Mouse (Mus musculus): ENCODE results near the gene Stra6. TPM values are rescaled to one million over a fixed set of nuclear protein-coding genes. Genes with fewer than 3 reads are reported as not detected.

Gene Stra6
- total RNA-seq, 2 experiments from 2014 or later, result 0.16 to 0.90 TPM

- no peak for DNase-seq (ENCODE audit: low spot score)
These were observed 14.4 kb upstream of the Stra6 start for GRCm38 (mm10) chr9:58049186-58049585.

DNA sequence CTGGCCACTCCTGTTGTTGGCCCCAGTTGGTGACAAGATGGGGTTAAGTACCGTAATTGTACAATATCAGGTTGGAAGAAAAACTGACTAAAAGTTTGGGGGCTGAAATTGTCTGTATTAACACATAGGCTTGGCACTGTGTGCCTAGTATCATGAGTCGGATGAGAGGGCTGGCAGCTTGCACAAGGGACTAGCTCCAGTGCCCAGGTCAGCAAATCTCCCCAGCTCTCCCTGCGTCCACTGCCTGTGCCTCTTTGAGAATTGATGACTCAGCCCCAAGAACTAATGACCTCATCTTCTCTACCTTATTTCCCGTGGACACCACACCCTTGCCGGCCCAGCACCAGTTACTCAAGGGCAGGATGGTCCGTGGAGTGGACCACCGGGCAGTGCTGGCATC is 13.7 kb upstream of the Stra6 start:
- no peak for DNase-seq (ENCODE audit: low spot score)

- DNase-seq (ENCODE audit: low spot score), result no peak
These were observed 11.7 kb upstream of the Stra6 start for GRCm38 (mm10) chr9:58051937-58052336.

GRCm38 (mm10) chr9:58053102-58053501 is 10.5 kb upstream of the Stra6 start:
- DNase-seq (ENCODE audit: low spot score), result peak; percentile 45

GRCm38 (mm10) chr9:58053544-58053943 is 10.0 kb upstream of the Stra6 start:
- DNase-seq (ENCODE audit: low spot score), result no peak

- DNase-seq (ENCODE audit: low spot score), result no peak
These were observed 9.6 kb upstream of the Stra6 start for GRCm38 (mm10) chr9:58054032-58054431.

- no peak for DNase-seq (ENCODE audit: low spot score)
These were observed 7.9 kb upstream of the Stra6 start for GRCm38 (mm10) chr9:58055666-58056065.

DNA sequence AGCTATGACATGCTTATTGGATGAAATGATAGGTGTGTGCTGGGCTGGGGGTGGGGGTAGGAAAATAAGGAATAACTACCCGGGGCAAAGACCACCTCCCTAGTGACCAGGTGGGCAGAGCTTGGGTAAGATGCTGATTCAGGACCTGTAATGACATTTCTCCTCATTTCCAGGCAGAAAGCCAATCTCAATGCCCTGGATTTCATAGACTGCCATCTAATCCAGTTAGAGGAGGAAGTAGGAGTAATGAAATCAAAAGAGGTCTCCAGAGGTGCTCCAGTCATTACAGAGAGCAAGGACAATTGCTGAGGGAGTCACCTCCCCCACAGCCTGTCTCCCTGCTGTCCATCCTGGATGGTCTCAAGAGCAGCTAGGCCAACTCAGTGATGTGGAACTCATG is 3.7 kb upstream of the Stra6 start:
- DNase-seq (ENCODE audit: low spot score), result no peak

DNA sequence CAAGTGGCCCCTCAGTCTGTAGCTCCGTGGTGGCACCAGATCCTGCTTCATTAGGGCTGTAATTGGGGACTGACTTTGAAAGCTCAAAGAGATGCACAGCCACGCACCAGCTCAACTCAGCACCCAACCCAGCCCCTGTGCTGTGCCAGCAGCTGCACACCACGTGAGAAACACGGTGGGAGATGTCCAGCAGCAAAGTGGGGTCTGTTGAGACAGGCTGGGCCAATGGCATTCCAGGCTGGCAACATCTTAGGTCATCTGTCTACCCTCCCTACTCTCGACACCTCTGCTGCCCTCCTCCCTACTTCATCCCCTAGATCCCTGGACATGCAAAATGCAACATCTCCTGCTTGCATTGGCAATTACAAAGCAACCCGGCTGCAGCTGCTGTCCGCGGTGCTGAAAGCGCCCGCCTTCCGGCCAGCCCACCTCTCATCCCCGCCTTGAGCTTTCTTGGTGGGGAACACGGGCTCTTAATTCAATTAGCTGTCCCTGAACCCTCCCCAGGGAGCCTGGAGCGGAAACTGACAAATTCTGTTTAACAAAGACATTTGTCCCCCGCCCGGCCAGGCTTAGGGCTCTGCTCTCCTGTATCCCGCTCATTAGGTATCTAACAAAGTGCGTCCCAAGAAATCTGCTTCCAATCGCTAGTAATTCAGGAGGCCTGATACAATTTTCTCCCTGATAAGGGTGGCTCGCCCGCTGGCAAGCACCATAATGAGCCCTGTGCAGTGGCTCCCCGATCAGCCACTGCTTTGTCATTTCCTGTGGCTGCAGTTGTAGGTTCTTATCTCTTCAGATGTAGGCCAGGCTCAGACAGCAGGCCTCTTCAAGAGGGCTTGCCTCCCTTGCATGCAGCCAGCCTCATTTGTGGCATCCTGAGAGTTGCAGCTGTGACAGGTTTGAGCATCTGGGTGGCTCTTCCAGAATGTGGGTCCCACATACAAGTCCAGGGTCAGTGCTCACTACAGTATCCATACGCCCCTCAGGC is 2.6 kb upstream of the Stra6 start:
- DNase-seq (ENCODE audit: low spot score), result no peak

DNA sequence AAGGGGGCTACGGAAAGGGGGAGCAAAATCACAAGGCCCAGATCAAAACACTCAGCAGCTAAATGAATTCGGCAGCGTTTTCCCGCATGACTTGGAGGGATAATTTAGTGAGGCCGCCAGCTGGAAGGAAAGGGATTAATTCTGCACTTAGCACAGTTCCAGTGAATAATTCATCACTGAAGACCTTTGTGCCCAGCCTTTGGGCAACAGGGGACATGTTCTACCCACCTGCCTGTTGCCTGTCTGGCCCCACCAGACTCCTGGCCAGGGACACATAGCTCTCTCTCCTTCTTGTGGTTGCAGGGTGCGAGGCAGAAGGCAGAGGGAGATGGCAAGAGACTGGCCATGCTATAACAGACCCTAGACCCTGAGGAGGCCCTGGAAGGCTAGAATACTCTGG is 1.9 kb downstream of the Stra6 start:
- no peak for DNase-seq (ENCODE audit: low spot score)

DNA sequence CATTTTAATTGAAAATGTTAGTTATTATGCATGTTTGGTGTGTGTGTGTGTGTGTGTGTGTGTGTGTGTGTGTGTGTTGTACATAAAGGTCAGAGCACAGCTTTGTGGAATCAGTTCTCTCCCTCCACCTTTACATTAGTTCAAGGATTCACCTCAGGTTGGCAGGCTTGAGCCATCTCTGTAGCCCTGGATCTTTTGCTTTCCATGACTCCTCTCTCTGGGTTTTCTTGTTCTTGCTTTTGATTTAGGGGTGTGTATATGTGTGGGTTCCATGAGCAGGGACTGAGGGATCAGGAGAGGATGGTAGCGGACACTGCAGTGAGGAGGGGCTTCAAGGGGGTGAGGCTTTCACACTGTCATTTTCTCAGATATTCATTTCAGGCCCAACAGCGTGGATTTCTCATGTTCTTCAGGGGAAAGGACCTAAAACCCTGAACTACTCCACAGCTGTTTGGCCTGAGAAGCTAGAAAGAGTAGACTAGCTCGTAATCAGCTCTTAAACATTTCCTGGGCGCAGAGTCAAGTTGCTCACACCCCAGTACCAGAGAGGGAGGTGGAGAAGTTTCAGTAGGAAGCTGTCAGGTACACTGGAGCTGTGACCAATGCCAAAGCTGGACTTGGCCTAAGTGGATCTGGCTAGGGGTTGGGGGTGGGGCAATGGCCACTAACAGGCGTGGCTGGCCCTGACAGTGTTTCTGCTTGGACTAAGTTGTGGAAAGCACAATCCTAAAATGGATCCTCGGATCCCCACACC is 2.6 kb downstream of the Stra6 start:
- DNase-seq (ENCODE audit: low spot score), result no peak

DNA sequence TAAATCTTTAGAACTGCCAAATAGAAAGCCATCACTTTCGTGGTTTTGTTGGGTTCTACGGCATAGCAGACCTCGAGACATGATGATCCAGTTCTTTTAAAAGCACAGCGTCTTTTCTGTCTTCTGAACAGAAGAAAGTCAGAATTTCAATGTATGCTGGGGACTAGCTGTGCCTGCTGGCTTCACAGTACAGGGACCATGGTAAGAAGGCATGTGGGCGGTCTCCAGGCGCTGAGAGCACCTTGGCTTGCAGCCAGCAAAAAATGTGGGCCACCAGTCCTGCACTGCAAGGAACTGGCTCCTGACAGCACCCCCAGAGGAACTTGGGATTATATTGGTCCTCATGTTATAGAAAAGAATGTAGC is 3.1 kb downstream of the Stra6 start:
- DNase-seq (ENCODE audit: low spot score), result no peak

- DNase-seq (ENCODE audit: low spot score), result no peak
These were observed 4.0 kb downstream of the Stra6 start for GRCm38 (mm10) chr9:58067546-58067945.

DNA sequence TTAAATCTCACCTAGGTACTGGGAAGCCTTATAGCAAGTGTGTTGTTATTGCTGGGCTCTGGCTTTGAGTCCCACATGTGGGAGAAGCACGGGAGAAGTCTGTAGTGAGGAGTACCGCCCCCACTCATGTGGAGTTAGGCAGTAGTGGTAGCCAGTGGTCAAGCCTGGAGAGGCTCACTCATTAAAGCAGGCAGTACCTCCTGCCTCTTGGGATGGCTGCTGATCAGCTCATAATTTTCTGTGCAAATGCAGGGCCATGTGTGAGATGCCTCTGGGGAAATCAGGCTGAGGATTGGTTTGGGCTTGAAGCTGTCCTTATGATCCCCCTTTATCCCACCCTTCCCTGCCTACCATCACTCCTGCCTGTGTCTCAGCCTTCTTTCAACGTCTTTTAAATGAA is 11.0 kb downstream of the Stra6 start:
- no peak for DNase-seq (ENCODE audit: low spot score)

- no peak for DNase-seq (ENCODE audit: low spot score)
These were observed 21.0 kb downstream of the Stra6 start for GRCm38 (mm10) chr9:58084586-58084985.

DNA sequence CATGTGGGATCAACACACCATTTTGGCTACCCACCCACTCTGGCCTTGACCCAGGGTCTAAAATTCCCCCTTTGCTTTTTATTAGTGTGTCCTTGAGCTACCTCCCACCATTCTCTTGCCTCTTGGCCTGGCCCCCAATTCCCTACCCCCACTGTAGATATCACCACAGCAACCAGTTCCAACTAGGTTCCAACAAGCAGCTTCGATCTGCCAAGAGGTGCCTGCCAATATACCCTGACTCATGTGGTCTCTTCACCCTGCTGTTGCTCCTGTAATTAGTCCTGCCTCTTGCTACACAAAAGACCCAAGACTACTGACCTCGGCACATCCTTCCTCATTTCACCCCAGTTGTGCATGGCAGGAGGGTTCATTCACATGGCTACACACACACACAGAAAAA is 21.5 kb downstream of the Stra6 start:
- DNase-seq (ENCODE audit: low spot score), result no peak

- no peak for DNase-seq (ENCODE audit: low spot score)
These were observed 22.6 kb downstream of the Stra6 start for GRCm38 (mm10) chr9:58086203-58086602.

DNA sequence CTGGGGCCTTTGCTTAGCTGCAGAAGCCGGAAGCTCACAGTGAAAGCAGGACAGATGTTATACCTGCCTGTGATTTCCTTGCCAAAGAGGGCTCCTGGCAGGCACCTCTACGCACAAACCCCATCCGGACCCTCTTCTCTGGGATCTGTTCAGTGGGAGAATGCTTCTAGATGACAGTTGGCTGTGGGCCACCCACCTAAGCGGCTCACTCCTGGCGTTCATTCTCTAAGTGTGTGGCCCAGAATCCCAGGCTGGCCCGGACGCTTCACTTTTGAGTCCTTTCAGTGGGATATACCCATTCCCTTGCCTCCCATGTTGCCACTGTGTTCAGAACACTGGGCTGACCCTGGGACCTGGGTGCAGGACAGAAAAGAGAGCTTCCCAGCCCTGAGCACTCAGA is 23.3 kb downstream of the Stra6 start:
- no peak for DNase-seq (ENCODE audit: low spot score)

GRCm38 (mm10) chr9:58087277-58087998 is 23.9 kb downstream of the Stra6 start:
- DNase-seq (ENCODE audit: low spot score), result no peak

- DNase-seq (ENCODE audit: low spot score), result peak; percentile 58
These were observed 28.2 kb downstream of the Stra6 start for GRCm38 (mm10) chr9:58091623-58092425.
